Mouse (Mus musculus) midbrain, embryonic 12.5 days (tissue): ENCODE data around the gene Hmgcs1. TPM values are rescaled to one million over a fixed set of nuclear protein-coding genes. Genes with fewer than 3 reads are reported as not detected.

Source experiments
- ATAC-seq: fragments of 200-750 bp; cut with Nextera tagmentation; 2 replicates; pipeline ENCODE4 v1.8.0; 2017; ENCODE audit warnings: low read depth, moderate TSS enrichment, moderate library complexity; ENCODE audit not compliant: low FRiP score
- H3K27ac ChIP-seq: fragments of 300-500 bp; sonication (generic); replicated peaks from 2 replicates; pipeline ENCODE4 v1.5.1; 2016; ENCODE audit warnings: mild to moderate bottlenecking
- H3K27me3 ChIP-seq: fragments of 300-500 bp; sonication (generic); 2 replicates; pipeline ENCODE4 v1.6.1; 2016; ENCODE audit warnings: mild to moderate bottlenecking
- H3K36me3 ChIP-seq: fragments of 300-500 bp; sonication (generic); 2 replicates; pipeline ENCODE4 v1.6.1; 2016
- H3K4me1 ChIP-seq: fragments of 300-500 bp; sonication (generic); 2 replicates; pipeline ENCODE4 v1.6.1; 2016
- H3K4me2 ChIP-seq: fragments of 300-500 bp; sonication (generic); replicated peaks from 2 replicates; pipeline ENCODE4 v1.6.1; 2016; ENCODE audit warnings: mild to moderate bottlenecking, moderate library complexity
- H3K4me3 ChIP-seq: fragments of 300-500 bp; sonication (generic); 2 replicates; pipeline ENCODE4 v1.5.1; 2016; ENCODE audit warnings: mild to moderate bottlenecking
- H3K9ac ChIP-seq: fragments of 300-500 bp; sonication (generic); replicated peaks from 2 replicates; pipeline ENCODE4 v1.6.1; 2016; ENCODE audit warnings: mild to moderate bottlenecking, moderate library complexity
- H3K9me3 ChIP-seq: fragments of 300-500 bp; sonication (generic); 2 replicates; pipeline ENCODE4 v1.6.1; 2016; ENCODE audit warnings: mild to moderate bottlenecking
- WGBS: fragments of 180-500 bp; shearing (Covaris S2); methylation state at CpG from one replicate; pipeline ENCODE4 v1.1.7; 2016; 5-methylcytosine and 5-hydroxymethylcytosine counted together
- polyA plus RNA-seq: library from polyadenylated mRNA; unstranded; fragments of >200 nt; fragmentation: Nextera tagmentation; extraction: Ambion mirVana; gene quantifications from 2 replicates; pipeline ENCODE4 v1.2.1, GENCODE M21; 2016

Gene Hmgcs1
- polyA plus RNA-seq, 1 experiment from 2014 or later: 501 TPM

DNA sequence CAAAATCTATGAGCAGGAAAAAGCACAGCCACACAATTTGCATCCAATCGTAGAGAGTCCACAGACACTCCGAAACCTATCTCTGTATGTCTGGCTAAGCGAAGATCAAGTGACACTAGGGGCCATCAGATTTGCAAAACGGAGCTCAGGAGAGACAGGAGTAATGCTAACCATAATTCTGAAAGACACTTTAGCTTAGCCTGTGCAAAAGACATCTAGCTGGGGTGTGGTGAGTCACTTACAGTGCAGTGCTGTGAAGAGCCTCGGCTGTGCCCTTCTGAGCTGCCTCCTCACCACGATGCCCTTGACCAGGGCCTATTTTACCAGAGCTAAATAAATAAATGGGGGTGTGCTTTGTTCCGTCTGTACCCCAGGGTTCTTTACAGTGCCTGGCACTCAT lies 39.2 kb downstream of the Hmgcs1 start:
- Histone ChIP-seq H3K4me1 (peaks cover 9% of the 10 kb centered on the region), H3K27me3 (no peaks in the 10 kb centered on the region), H3K4me2 (no peak overlapping the region), H3K36me3 (no peaks in the 10 kb centered on the region), H3K9ac (no peak overlapping the region), H3K9me3 (no peaks in the 10 kb centered on the region), H3K4me3 (no peak overlapping the region), H3K27ac (no peak overlapping the region)
- WGBS: 92% methylated on average over 7 of the region's 7 CpGs
- no peak for ATAC-seq

DNA sequence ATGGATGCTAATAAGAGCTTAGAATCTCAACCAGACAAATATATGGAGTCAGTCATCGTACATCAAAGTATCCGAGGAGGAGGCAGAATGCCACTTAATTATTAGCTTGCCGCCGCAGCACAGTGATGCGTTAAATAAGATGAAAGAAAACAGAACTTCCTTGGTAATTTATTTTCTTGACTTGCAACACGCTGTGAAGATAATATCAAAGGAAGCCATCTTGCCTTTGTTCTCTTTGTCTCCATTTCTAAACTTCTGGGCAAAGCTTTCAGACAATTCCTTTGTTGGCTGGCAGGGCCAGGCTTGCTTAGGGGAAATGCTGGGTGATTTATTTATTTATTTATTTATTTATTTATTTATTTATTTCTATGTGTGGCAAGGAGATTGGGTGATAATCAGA lies 41.3 kb downstream of the Hmgcs1 start:
- ATAC-seq: no peak
- 46% methylated on average over 6 of the region's 6 CpGs for WGBS
- Histone ChIP-seq H3K9me3 (no peaks in the 10 kb centered on the region), H3K4me3 (no peak overlapping the region), H3K36me3 (no peaks in the 10 kb centered on the region), H3K27ac (no peak overlapping the region), H3K4me1 (peaks cover 9% of the 10 kb centered on the region), H3K9ac (no peak overlapping the region), H3K27me3 (no peaks in the 10 kb centered on the region), H3K4me2 (no peak overlapping the region)

DNA sequence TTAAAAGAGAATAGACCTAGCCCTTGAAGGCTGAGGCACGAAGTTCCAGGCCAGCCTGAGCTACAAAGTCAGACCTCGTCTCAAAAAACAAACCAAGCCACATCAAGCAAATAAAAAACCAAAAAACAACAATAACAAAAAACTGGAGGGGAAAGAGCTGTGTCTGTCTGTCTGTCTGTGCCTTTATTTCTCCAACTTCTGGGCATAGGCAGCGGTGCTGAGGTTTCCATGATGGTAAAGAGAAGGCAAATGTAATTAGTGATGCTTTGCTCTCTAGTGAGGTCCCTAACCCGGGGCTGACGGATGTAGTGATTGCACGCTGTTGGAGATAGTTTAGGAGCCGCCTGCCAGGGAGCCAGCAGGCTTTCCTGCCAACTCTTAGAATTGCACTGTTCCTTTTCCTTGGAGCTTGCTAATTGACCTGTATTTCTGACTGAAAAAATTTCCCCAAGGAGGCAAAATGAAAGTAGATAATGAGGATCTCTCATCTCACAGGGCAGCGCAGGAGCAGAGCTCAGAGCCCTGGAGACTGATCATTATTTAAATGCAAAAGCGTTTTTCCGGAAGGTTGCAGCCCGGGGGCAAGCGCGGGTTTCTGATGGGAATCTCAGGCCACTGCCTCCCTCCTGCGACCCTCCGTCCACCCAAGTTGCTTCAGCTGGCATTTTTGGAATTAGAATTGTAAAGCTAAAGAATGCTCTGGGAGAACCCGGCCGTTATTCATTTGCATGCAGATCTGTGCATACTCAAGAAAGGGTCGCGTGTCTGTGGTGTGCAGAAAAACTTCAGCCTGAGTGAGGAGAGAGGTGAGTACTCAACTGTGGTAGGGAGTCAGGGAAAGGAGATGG lies 51.4 kb downstream of the Hmgcs1 start:
- Histone ChIP-seq H3K9ac (no peak overlapping the region), H3K4me3 (peak overlapping the region; percentile 20), H3K9me3 (no peaks in the 10 kb centered on the region), H3K4me1 (peaks cover 16% of the 10 kb centered on the region), H3K27me3 (no peaks in the 10 kb centered on the region), H3K36me3 (no peaks in the 10 kb centered on the region), H3K4me2 (peak overlapping the region; percentile 43), H3K27ac (peak overlapping the region; percentile 21)
- WGBS: 3% methylated on average over 19 of the region's 19 CpGs
- peak; percentile 67 for ATAC-seq

DNA sequence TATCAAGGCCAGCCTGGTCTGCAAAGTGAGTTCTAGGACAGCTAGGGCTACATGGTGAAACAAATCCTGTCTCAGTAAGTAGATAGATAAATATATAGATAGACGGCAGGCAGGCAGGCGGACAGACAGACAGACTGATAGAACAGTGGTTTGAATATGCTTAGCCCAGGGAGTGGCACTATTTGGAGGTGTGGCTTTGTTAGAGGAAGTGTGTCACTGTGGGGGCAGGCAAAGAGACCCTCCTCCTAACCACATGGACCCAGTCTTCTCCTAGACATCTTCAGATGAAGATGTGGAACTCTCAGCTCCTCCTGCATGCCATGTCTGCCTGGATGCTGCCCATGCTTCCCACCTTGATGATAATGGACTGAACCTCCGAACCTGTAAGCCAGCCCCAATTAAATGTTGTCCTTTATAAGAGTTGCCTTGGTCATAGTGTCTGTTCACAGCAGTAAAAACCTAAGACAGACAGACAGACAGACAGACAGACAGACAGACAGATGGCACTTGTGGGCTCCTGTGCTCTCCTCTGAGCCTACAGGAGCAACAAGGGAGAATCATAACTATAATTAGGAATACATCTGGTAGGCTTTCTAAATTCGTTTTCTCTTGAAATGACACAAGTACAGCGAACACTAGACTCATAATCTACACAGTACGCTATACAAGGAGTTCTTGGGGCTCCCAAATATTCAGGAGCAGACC lies 52.7 kb downstream of the Hmgcs1 start:
- Histone ChIP-seq H3K27ac (no peak overlapping the region), H3K4me2 (no peak overlapping the region), H3K36me3 (no peaks in the 10 kb centered on the region), H3K4me3 (no peak overlapping the region), H3K4me1 (peaks cover 16% of the 10 kb centered on the region), H3K27me3 (no peaks in the 10 kb centered on the region), H3K9me3 (no peaks in the 10 kb centered on the region), H3K9ac (no peak overlapping the region)
- no peak for ATAC-seq
- WGBS: 87% methylated on average over 6 of the region's 6 CpGs

GRCm38 (mm10) chr13:119743470-119743869 lies 53.3 kb downstream of the Hmgcs1 start:
- Histone ChIP-seq H3K27ac (no peak overlapping the region), H3K36me3 (no peaks in the 10 kb centered on the region), H3K9me3 (no peaks in the 10 kb centered on the region), H3K4me1 (peaks cover 16% of the 10 kb centered on the region), H3K4me3 (no peak overlapping the region), H3K9ac (no peak overlapping the region), H3K4me2 (no peak overlapping the region), H3K27me3 (no peaks in the 10 kb centered on the region)
- WGBS: 67% methylated on average over 3 of the region's 3 CpGs
- no peak for ATAC-seq

GRCm38 (mm10) chr13:119746930-119747329 lies 56.8 kb downstream of the Hmgcs1 start:
- WGBS: 84% methylated on average over 4 of the region's 4 CpGs
- no peak overlapping the region for H3K27ac ChIP-seq

GRCm38 (mm10) chr13:119753859-119754634 lies 63.9 kb downstream of the Hmgcs1 start:
- H3K4me3 ChIP-seq: no peak overlapping the region
- peaks cover 22% of the 10 kb centered on the region for H3K4me1 ChIP-seq
- H3K27me3 ChIP-seq: no peaks in the 10 kb centered on the region
- H3K9ac ChIP-seq: no peak overlapping the region
- H3K9me3 ChIP-seq: no peaks in the 10 kb centered on the region
- no peak overlapping the region for H3K4me2 ChIP-seq
- peak; percentile 32; the same call in 1 of the 2 replicates for ATAC-seq
- no peak overlapping the region; the same call in 1 of the 2 replicates for H3K27ac ChIP-seq
- H3K36me3 ChIP-seq: no peaks in the 10 kb centered on the region
- WGBS: 39% methylated on average over 9 of the region's 9 CpGs

More at GRCm38 (mm10) chr13:119746930-119747329, 56.8 kb downstream of the Hmgcs1 start:
- no peaks in the 10 kb centered on the region for H3K36me3 ChIP-seq
- peaks cover 8% of the 10 kb centered on the region for H3K4me1 ChIP-seq
- no peak for ATAC-seq
- no peak overlapping the region for H3K9ac ChIP-seq
- no peaks in the 10 kb centered on the region for H3K9me3 ChIP-seq
- no peak overlapping the region for H3K4me3 ChIP-seq
- H3K4me2 ChIP-seq: no peak overlapping the region
- no peaks in the 10 kb centered on the region for H3K27me3 ChIP-seq

DNA sequence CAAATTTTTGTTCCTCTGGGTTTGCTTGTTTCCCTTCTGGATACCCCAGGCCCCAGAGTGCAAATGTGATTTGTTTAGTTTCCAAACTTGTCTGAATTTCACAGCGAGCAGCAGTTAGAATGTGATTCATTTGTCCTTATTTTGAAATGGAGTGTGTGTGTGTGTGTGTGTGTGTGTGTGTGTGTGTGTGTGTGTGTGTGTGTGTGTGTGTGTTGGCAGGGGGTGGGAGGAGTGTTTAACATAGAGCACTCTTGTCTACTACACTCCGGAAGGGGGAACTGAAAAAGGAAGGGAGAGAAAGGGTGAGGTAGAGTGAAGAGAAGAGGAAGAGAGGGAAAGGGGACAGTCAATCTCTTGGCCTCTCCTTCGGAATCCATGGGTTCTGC lies 64.4 kb downstream of the Hmgcs1 start:
- Histone ChIP-seq H3K4me2 (peak overlapping the region; percentile 94), H3K36me3 (no peaks in the 10 kb centered on the region), H3K27ac (no peak overlapping the region), H3K9ac (no peak overlapping the region), H3K9me3 (no peaks in the 10 kb centered on the region), H3K4me3 (peak overlapping the region; percentile 59; the same call in 1 of the 2 replicates), H3K27me3 (no peaks in the 10 kb centered on the region), H3K4me1 (peaks cover 22% of the 10 kb centered on the region)
- 35% methylated on average over 3 of the region's 3 CpGs for WGBS
- ATAC-seq: no peak

DNA sequence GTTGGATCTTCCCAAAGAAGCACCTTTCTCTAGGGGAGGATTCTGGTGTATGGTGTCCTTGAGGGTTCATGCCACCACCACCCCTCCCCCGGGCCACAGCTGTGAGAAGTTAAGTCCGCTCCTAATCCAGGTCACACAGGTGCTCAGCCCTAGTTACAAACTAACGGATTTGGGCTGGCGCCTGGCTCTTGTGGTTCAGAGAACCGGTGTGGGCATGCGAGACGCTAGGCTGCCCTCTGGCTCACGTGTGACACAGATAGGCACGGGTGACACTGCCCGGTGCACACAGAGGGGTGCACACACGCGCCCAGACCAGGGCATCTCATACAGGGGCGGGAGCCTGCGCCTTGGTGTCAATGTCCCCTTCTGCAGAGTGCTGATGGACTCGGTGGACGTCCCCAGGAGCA lies 65.0 kb downstream of the Hmgcs1 start:
- Histone ChIP-seq H3K4me3 (peak overlapping the region; percentile 59), H3K36me3 (no peaks in the 10 kb centered on the region), H3K27me3 (no peaks in the 10 kb centered on the region), H3K9me3 (no peaks in the 10 kb centered on the region), H3K4me2 (peak overlapping the region; percentile 94), H3K4me1 (peaks cover 22% of the 10 kb centered on the region), H3K27ac (peak overlapping the region; percentile 80), H3K9ac (peak overlapping the region; percentile 70)
- WGBS: under 1% methylated on average over 16 of the region's 16 CpGs
- peak; percentile 74 for ATAC-seq

GRCm38 (mm10) chr13:119755681-119756471 lies 65.7 kb downstream of the Hmgcs1 start, which contains the start of gene Nim1k:
Gene Nim1k, minus strand, starts transcription at chr13:119755882.
- Histone ChIP-seq H3K27me3 (no peaks in the 10 kb centered on the region), H3K9me3 (no peaks in the 10 kb centered on the region), H3K36me3 (no peaks in the 10 kb centered on the region), H3K9ac (peak within 1 kb of the TSS; percentile 70), H3K4me2 (peak within 1 kb of the TSS; percentile 94), H3K4me3 (peak within 1 kb of the TSS; percentile 59), H3K27ac (peak within 1 kb of the TSS; percentile 80), H3K4me1 (peaks cover 22% of the 10 kb centered on the region)
- WGBS: 1% methylated on average over 43 of the region's 43 CpGs
- ATAC-seq: peak; percentile 91

- no peak overlapping the region for H3K27ac ChIP-seq
Measured at GRCm38 (mm10) chr13:119756831-119757230, 66.7 kb downstream of the Hmgcs1 start.

More at GRCm38 (mm10) chr13:119756831-119757230, 66.7 kb downstream of the Hmgcs1 start:
- H3K27me3 ChIP-seq: no peaks in the 10 kb centered on the region
- no peak overlapping the region for H3K4me3 ChIP-seq
- H3K36me3 ChIP-seq: peaks cover 5% of the 10 kb centered on the region; the same call in 1 of the 2 replicates
- no peak overlapping the region for H3K4me2 ChIP-seq
- no peak overlapping the region for H3K9ac ChIP-seq
- H3K4me1 ChIP-seq: peaks cover 22% of the 10 kb centered on the region
- H3K9me3 ChIP-seq: no peaks in the 10 kb centered on the region
- no peak for ATAC-seq
- 34% methylated on average over 5 of the region's 5 CpGs for WGBS
